Mouse (Mus musculus) ES-CJ7 (cell line): ENCODE measurements at regions not wholly inside any gene's neighbourhood (a gene's known extent, or its start where the extent isn't known, plus 50 kb on each side); places are given as distances from the start of the nearest gene placed in this dataset.

Source experiments
- DNase-seq: peaks from one replicate; pipeline ENCODE4 v3.0.0; 2011; ENCODE audit warnings: low read depth, low spot score

DNA sequence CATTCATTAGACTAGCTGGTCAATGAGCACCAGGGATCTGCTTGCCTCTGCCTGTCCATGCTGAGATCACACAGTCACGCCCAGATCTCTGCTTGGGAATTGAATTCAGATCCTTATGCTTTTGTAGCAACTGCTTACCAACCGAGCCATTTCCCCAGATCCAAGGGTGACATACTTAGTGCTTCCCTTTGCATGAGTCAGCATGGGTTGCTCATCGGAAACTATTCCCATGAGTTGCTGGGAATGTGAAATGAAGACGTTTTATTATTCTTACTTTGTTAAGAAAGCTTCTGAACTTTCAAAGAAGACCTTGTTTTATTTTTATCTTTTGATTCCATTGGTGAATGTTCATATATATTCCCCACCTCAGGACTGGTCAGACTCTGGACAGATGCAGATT is 82.3 kb upstream of the Far2 start:
- DNase-seq, result no peak

DNA sequence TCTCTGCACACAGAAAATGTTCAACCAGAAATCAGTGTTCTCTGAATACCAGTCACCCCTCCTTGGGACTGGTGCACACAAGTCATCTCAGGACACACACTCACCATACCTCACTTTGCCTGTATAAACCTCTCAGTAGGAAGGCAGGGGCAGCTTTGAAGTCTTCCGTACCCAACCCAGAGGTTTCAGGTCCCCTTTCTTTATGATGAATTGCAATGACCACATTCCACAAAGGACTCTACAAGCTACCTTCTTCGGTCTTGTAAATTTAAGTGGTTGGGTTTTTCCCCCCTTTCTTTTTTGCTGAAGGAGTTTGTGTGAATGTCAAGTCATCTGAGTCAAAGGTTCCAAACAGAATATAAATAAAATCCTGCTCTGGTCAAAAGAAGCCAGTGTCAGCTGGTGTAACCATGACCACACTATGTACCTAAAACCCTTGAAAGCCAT is 76.9 kb upstream of the Far2 start:
- DNase-seq, result no peak

GRCm38 (mm10) chr6:147972552-147972951 is 74.5 kb upstream of the Far2 start:
- DNase-seq, result no peak

DNA sequence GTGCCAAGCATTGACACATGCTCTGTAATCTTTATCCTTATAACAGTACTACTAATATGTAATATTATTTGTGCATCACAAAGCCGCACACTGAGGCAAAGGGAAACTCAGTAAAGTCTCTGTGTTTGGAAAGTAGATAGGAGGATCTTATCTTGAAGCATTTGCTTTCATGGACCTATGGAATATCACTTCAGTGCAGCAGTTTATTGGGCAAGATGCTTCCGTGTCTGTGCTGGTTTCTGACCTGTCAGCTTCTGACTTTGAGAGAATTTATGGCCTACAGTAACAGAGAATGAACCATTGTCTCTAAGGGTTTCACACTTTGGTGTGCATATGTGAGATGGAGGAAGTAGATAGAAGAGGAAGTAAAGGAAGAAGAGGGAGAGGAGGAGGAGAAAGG is 74.0 kb upstream of the Far2 start:
- DNase-seq, result no peak

DNA sequence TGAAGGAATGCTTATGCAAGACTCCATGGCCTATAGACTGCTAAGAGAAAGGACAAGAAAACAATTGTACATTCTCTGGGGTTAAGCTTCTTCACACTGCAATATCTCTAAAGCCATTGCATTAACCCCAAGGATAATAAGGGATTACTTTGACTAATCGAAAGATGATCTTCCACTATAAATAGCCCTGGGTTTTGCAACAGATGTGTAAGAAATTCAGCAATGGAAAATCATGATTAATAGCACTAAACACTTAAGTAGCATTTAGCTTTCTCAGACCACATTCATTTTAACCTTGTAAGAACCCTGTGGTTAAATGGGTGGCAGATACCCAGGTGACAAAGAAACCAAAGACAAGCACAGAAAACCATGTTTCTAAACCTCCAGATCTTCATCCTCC is 71.1 kb upstream of the Far2 start:
- no peak for DNase-seq

- no peak for DNase-seq
Observed at GRCm38 (mm10) chr6:147989381-147989780, 57.7 kb upstream of the Far2 start.
